Mouse (Mus musculus): ENCODE data around the gene Smad5.

- TF ChIP-seq ETS1 (conservative IDR thresholded peaks at IDR 0.05; ENCODE audit: low read depth, low read length) (no peak), UBTF (IDR thresholded peaks at IDR 0.05; ENCODE audit: low read depth, low read length) (no peak)
These were observed 44.1 kb downstream of the Smad5 start for GRCm38 (mm10) chr13:56746739-56747532.
